Mouse (Mus musculus): ENCODE results near the gene Lep.

GRCm38 (mm10) chr6:29087921-29088709, 28.1 kb downstream of the Lep start:
- no peak for TF ChIP-seq CTCF (IDR thresholded peaks at IDR 0.05; ENCODE audit: low read depth, low read length)
- TF ChIP-seq POLR2A (IDR thresholded peaks at IDR 0.05; ENCODE audit: borderline replicate concordance, low read depth, low read length) = no peak
